Mouse (Mus musculus) ES-E14 (cell line): ENCODE measurements around the gene Ddx42.
A peak's percentile ranks its signal among the peaks of the same experiment; 100 is the strongest.

ENCODE experiments used
- MAFK ChIP-seq: IDR thresholded peaks from 2 replicates; pipeline ENCODE4 v1.6.1; 2014; ENCODE audit warnings: mild to moderate bottlenecking, low read depth, low read length, inconsistent platforms; ENCODE audit not compliant: insufficient read depth
- ZNF384 ChIP-seq: IDR thresholded peaks from 2 replicates; pipeline ENCODE4 v1.6.1; 2012; ENCODE audit warnings: low read depth, low read length, inconsistent platforms

DNA sequence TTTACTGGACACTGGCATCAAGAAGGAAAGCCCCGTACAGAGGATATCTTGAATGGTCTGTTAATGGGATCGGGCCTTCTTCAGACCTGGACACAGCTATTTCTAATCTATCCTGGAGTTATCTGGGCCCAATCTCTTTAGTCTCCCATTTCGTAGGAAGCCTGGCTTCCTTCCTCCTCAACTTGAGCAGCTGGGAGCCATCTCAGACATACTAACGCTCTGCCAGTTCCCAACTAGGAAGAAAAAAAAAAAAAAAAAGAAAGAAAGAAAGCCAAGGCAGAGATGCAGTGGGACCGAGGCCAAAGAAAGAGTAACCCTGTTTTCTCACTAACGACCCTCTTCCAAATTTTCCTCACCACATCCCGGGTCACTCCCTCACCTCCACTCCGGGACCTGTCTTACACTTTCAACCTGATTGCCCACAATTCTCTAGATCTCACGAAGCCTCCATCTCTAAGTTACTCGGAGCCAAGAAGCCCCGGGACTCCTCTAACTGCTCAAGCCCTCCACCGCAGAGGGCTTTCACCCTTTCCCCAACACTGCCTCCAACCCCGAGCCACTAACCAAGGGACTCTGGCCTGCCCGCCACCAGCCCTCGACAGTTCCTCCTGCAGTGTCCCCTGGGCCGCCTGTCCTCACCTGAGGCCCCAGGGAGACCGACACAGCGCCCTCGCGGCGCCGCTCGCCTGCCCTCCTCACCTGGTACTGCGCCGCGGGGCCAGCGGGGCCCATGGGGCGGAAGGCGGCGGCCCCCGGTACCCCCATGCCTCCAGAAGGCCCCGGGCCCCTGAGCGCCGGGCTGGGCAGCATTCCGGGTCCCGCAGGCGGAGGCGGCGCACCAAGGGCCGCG is 55.3 kb downstream of the Ddx42 start:
- TF ChIP-seq MAFK (no peak), ZNF384 (0 out of 2 replicates have a peak, but pooled peaks have one; percentile 37)
